ENCODE assay signal across 8 mouse cellular contexts in the genomic region with DNA sequence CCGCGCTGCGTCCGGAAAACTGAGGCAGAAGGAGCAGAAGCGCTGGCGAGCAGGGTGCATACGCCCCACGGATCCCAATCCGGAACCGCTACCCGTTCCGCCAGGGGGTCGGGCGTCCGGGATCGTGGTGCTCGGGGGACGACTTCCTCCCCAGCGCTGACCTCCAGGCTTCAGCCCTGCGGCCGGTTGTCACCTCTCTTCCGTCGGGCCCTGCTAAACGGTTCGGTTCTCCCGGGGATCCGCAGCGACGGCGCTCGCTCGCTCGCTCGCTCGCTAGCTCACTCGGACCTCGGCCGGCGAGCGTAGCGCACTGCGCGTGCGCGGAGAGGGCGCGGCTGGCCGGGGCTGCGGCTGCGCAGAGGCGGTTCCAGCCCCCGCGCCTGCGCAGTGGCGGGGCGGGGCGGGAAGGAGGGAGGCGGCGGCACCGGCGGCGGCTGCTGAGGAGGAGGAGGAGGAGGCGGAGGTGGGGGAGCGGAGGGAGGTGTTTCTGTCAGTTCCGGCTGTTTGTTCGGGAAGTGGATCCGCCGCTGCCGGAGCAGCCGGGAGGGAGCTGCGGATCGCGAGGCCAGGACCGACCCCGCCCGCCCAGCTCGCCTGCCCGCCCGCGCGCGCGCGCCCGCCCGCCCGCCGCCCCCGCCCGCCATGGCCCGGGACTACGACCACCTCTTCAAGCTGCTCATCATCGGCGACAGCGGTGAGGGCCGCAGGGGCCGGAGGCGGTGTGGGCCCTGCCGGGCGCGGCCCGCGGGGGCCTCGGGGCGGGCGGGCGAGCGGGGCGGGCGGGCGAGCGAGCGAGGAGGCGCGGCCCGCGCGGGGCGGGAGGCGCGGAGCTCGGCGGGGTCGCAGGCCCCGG. TPM values are rescaled to one million over a fixed set of nuclear protein-coding genes. Genes with fewer than 3 reads are reported as not detected.
DNase-seq lines count a peak whose midpoint lies in the region; ATAC-seq and TF ChIP-seq lines count a peak whose summit lies in the region.

Rab35 (plus strand) TSS at position 404 of the 853 bp plus-strand sequence.

- WGBS in forebrain, embryonic 12.5 days, result under 1% methylated on average over 52 of the region's 125 CpGs
- under 1% methylated on average over 59 of the region's 125 CpGs for WGBS in heart, postnatal 0 days
- under 1% methylated on average over 68 of the region's 125 CpGs for WGBS in liver, embryonic 16.5 days (ENCODE audit: insufficient replicate concordance)
- WGBS in neural tube, embryonic 13.5 days, result under 1% methylated on average over 68 of the region's 125 CpGs

- H3K36me3 ChIP-seq in CH12.LX (replicated peaks in 1 of 2; ENCODE audit: control insufficient read depth in 1 of 2, insufficient read depth in 1 of 2, low read length in 1 of 2), result peaks cover 0 to 10% of the 10 kb centered on the region in 2 experiments
- no peaks in the 10 kb centered on the region for H3K36me3 ChIP-seq in forebrain, embryonic 12.5 days (replicated peaks)
- no peaks in the 10 kb centered on the region for H3K36me3 ChIP-seq in heart, postnatal 0 days (replicated peaks; ENCODE audit: control insufficient read depth, insufficient read depth, low read length)
- 0 out of 2 replicates have a peak, but pooled peaks cover 2% of the 10 kb centered on the region for H3K36me3 ChIP-seq in liver, embryonic 16.5 days (ENCODE audit: control insufficient read depth, insufficient read depth)
- 0 out of 2 replicates have a peak, but pooled peaks cover 5% of the 10 kb centered on the region for H3K36me3 ChIP-seq in neural tube, embryonic 13.5 days
- H3K36me3 ChIP-seq in testis, adult 2 months (ENCODE audit: control insufficient read depth, insufficient read depth, low read length), result no peaks in the 10 kb centered on the region

- peaks cover 45% of the 10 kb centered on the region for H3K79me2 ChIP-seq in CH12.LX (replicated peaks; ENCODE audit: control insufficient read depth, extremely low read depth, insufficient read depth, poor library complexity, severe bottlenecking)

- no peak for TF ChIP-seq RAD21 in CH12.LX (IDR thresholded peaks at IDR 0.05; ENCODE audit: low read depth, low read length)

- H3K27ac ChIP-seq in CH12.LX (ENCODE audit: insufficient read depth, low read depth), result peak within 1 kb of the TSS; percentile 23; the same call in 1 of the 2 replicates
- peak within 1 kb of the TSS; percentile 95 for H3K27ac ChIP-seq in forebrain, embryonic 12.5 days
- peak within 1 kb of the TSS; percentile 76 for H3K27ac ChIP-seq in heart, postnatal 0 days (ENCODE audit: low read depth)
- peak within 1 kb of the TSS; percentile 95 for H3K27ac ChIP-seq in liver, embryonic 16.5 days (ENCODE audit: low read length)
- peak within 1 kb of the TSS; percentile 93 for H3K27ac ChIP-seq in neural tube, embryonic 13.5 days (replicated peaks)
- H3K27ac ChIP-seq in testis, adult 2 months (ENCODE audit: control insufficient read depth, insufficient read depth, low read depth, low read length), result peak within 1 kb of the TSS; percentile 85

- peak within 1 kb of the TSS; percentile 68 for H3K4me2 ChIP-seq in CH12.LX (ENCODE audit: insufficient read depth, low read depth, poor library complexity, severe bottlenecking)
- peak within 1 kb of the TSS; percentile 75 for H3K4me2 ChIP-seq in forebrain, embryonic 12.5 days
- H3K4me2 ChIP-seq in heart, postnatal 0 days (ENCODE audit: low read depth, low read length), result peak within 1 kb of the TSS; percentile 70
- H3K4me2 ChIP-seq in liver, embryonic 16.5 days (ENCODE audit: low read depth, low read length), result peak within 1 kb of the TSS; percentile 78
- H3K4me2 ChIP-seq in neural tube, embryonic 13.5 days, result peak within 1 kb of the TSS; percentile 88

- TF ChIP-seq CTCF in CH12.LX (conservative IDR thresholded peaks at IDR 0.05 in 1 of 2, IDR thresholded peaks at IDR 0.05 in 1 of 2; ENCODE audit: low read depth in 2 of 2, low read length in 2 of 2), result no peak
- no peak for TF ChIP-seq CTCF in heart, postnatal 0 days (IDR thresholded peaks at IDR 0.05; ENCODE audit: low read depth)
- no peak for TF ChIP-seq CTCF in testis, adult 2 months (IDR thresholded peaks at IDR 0.05; ENCODE audit: control insufficient read depth, insufficient read depth, insufficient replicate concordance, low read depth, low read length)

- TF ChIP-seq POLR2A in CH12.LX (IDR thresholded peaks at IDR 0.05; ENCODE audit: low read depth, low read length), result peak; percentile 96
- peak; percentile 63 for TF ChIP-seq POLR2A in testis, adult 2 months (IDR thresholded peaks at IDR 0.05; ENCODE audit: control insufficient read depth, low read depth, low read length)

- H3K9me3 ChIP-seq in CH12.LX (replicated peaks; ENCODE audit: low read length), result no peaks in the 10 kb centered on the region
- H3K9me3 ChIP-seq in forebrain, embryonic 12.5 days, result no peaks in the 10 kb centered on the region
- H3K9me3 ChIP-seq in heart, postnatal 0 days (replicated peaks; ENCODE audit: control insufficient read depth, low read length), result no peaks in the 10 kb centered on the region
- H3K9me3 ChIP-seq in liver, embryonic 16.5 days (replicated peaks; ENCODE audit: control insufficient read depth, low read length), result no peaks in the 10 kb centered on the region
- no peaks in the 10 kb centered on the region for H3K9me3 ChIP-seq in neural tube, embryonic 13.5 days

- H3K4me3 ChIP-seq in CH12.LX (replicated peaks in 1 of 3; ENCODE audit: low read depth in 2 of 3, low read length in 2 of 3, poor library complexity in 1 of 3), result peak within 1 kb of the TSS; percentile 82 to 91 (median 90)
- peak within 1 kb of the TSS; percentile 83 for H3K4me3 ChIP-seq in forebrain, embryonic 12.5 days (replicated peaks)
- H3K4me3 ChIP-seq in heart, postnatal 0 days (ENCODE audit: low read depth, low read length), result peak within 1 kb of the TSS; percentile 65
- H3K4me3 ChIP-seq in liver, embryonic 16.5 days (ENCODE audit: low read depth, low read length), result peak within 1 kb of the TSS; percentile 79
- peak within 1 kb of the TSS; percentile 91 for H3K4me3 ChIP-seq in neural tube, embryonic 13.5 days
- peak within 1 kb of the TSS; percentile 95 for H3K4me3 ChIP-seq in testis, adult 2 months (ENCODE audit: control insufficient read depth, low read depth, low read length)

- peaks cover 37 to 76% of the 10 kb centered on the region in 2 experiments for H3K4me1 ChIP-seq in CH12.LX (ENCODE audit: control insufficient read depth in 1 of 2, insufficient read depth in 2 of 2)
- peaks cover 51% of the 10 kb centered on the region for H3K4me1 ChIP-seq in forebrain, embryonic 12.5 days
- 0 out of 2 replicates have a peak, but pooled peaks cover 10% of the 10 kb centered on the region for H3K4me1 ChIP-seq in heart, postnatal 0 days (ENCODE audit: control insufficient read depth, insufficient read depth)
- peaks cover 71% of the 10 kb centered on the region for H3K4me1 ChIP-seq in liver, embryonic 16.5 days (ENCODE audit: control insufficient read depth, low read depth, low read length)
- H3K4me1 ChIP-seq in neural tube, embryonic 13.5 days (replicated peaks), result peaks cover 51% of the 10 kb centered on the region
- H3K4me1 ChIP-seq in testis, adult 2 months (ENCODE audit: control insufficient read depth, insufficient read depth, low read length), result peaks cover 6% of the 10 kb centered on the region

- peak; percentile 84 for DNase-seq in CH12.LX (ENCODE audit: extremely low read depth)
- DNase-seq in c-Kit-positive CD71-positive TER-119-negative erythroid progenitor cells, embryonic 14.5 days (ENCODE audit: low read depth), result peak; percentile 75
- peak; percentile 90 for DNase-seq in heart, postnatal 0 days (ENCODE audit: low spot score)
- peak; percentile 93 to 96 for DNase-seq in kidney, postnatal 4 days

- in situ Hi-C loops in CH12.LX (cut with MboI; ENCODE audit: low pct_ligation_motif_present, low pct_unique_long_range_greater_than_20kb, low sequenced_read_pairs), result no loop called here

- dilution Hi-C loops in CH12.LX (cut with MboI; ENCODE audit: extremely low pct_ligation_motif_present, extremely low pct_unique_long_range_greater_than_20kb, low sequenced_read_pairs), result no loop called here

- no peaks in the 10 kb centered on the region for H3K27me3 ChIP-seq in CH12.LX (replicated peaks)
- no peaks in the 10 kb centered on the region for H3K27me3 ChIP-seq in forebrain, embryonic 12.5 days
- no peaks in the 10 kb centered on the region for H3K27me3 ChIP-seq in heart, postnatal 0 days (ENCODE audit: control insufficient read depth, insufficient read depth, low read length)
- no peaks in the 10 kb centered on the region for H3K27me3 ChIP-seq in liver, embryonic 16.5 days (ENCODE audit: control insufficient read depth, insufficient read depth, low read depth, low read length)
- no peaks in the 10 kb centered on the region for H3K27me3 ChIP-seq in neural tube, embryonic 13.5 days
- no peaks in the 10 kb centered on the region for H3K27me3 ChIP-seq in testis, adult 2 months (ENCODE audit: control insufficient read depth, insufficient read depth, low read length)

- peak; percentile 89 for ATAC-seq in forebrain, embryonic 12.5 days (ENCODE audit: low FRiP score)
- ATAC-seq in heart, postnatal 0 days (ENCODE audit: insufficient read depth, low read depth), result peak; percentile 93
- peak; percentile 85 for ATAC-seq in liver, embryonic 16.5 days (ENCODE audit: low read depth)
- ATAC-seq in neural tube, embryonic 13.5 days (ENCODE audit: low read depth), result peak; percentile 87

- H3K9ac ChIP-seq in CH12.LX (ENCODE audit: insufficient read depth, low read depth), result peak within 1 kb of the TSS; percentile 96
- H3K9ac ChIP-seq in forebrain, embryonic 12.5 days, result peak within 1 kb of the TSS; percentile 93
- peak within 1 kb of the TSS; percentile 77 for H3K9ac ChIP-seq in heart, postnatal 0 days (replicated peaks; ENCODE audit: low read depth, low read length)
- peak within 1 kb of the TSS; percentile 93 for H3K9ac ChIP-seq in liver, embryonic 16.5 days (ENCODE audit: low read depth, low read length)
- peak within 1 kb of the TSS; percentile 95 for H3K9ac ChIP-seq in neural tube, embryonic 13.5 days

- TF ChIP-seq EP300 in CH12.LX (IDR thresholded peaks at IDR 0.05; ENCODE audit: low read length), result no peak
- TF ChIP-seq EP300 in heart, postnatal 0 days (IDR thresholded peaks at IDR 0.05; ENCODE audit: low read depth), result no peak

TF ChIP-seq in CH12.LX, 34 proteins besides CTCF, POLR2A, EP300 and RAD21 (continues in another document):
- no peak for TF ChIP-seq ZNF384 (IDR thresholded peaks at IDR 0.05; ENCODE audit: low read depth, low read length)
- TF ChIP-seq ZC3H11A (IDR thresholded peaks at IDR 0.05; ENCODE audit: low read depth, low read length), result no peak

RNA-seq across cellular contexts. Expression of gene Rab35, which starts in this region (rescaled TPM):
- total RNA-seq in CH12.LX (2012; rRNA removed) (33.8 and 36.5 TPM in 2 replicates), CH12.LX (2014; rRNA removed) (31.9 and 37.5 TPM in 2 replicates)
- 62.2 and 86.3 TPM in 2 replicates for polyA plus RNA-seq in CH12.LX (2012; ENCODE audit: insufficient read length, low read depth)
- polyA plus RNA-seq in forebrain, embryonic 12.5 days (2016; fragmentation: Nextera tagmentation; extraction: Ambion mirVana), result 16.1 and 16.7 TPM in 2 replicates
- 37.4 and 43.6 TPM in 2 replicates for total RNA-seq in heart, postnatal 0 days (2014; rRNA removed; ENCODE audit: low replicate concordance)
- polyA plus RNA-seq in heart, postnatal 0 days (2015; fragmentation: Nextera tagmentation; extraction: Ambion mirVana), result 13.4 and 14.1 TPM in 2 replicates
- 3.2 and 4.1 TPM in 2 replicates for polyA plus RNA-seq in liver, embryonic 16.5 days (2015; fragmentation: Nextera tagmentation; extraction: Ambion mirVana)
- polyA plus RNA-seq in neural tube, embryonic 13.5 days (2015; fragmentation: Nextera tagmentation; extraction: Ambion mirVana), result 17.1 and 18.5 TPM in 2 replicates
- 14.9 and 15.4 TPM in 2 replicates for polyA plus RNA-seq in testis, adult 2 months (2012; rRNA removed)

Comparison
In these comparisons a context has a peak if more than half of its experiments do, and no peak if none do; other contexts are left out.
1. Peak in every context shown above with its lines: DNase-seq, ATAC-seq, H3K4me3 ChIP-seq and H3K27ac ChIP-seq.
2. H3K27ac ChIP-seq: peak in every context shown above with its lines; median percentile 95 in forebrain, embryonic 12.5 days; 95 in liver, embryonic 16.5 days; 93 in neural tube, embryonic 13.5 days; 85 in testis, adult 2 months; 76 in heart, postnatal 0 days; 23 in CH12.LX.